Mouse (Mus musculus) liver, embryonic 15.5 days (tissue): ENCODE measurements around the gene Rdh12. TPM values are rescaled to one million over a fixed set of nuclear protein-coding genes. Genes with fewer than 3 reads are reported as not detected.
A peak's percentile ranks its signal among the peaks of the same experiment; 100 is the strongest.
"Not testable (repeated sequence)": the region's sequence is repeated elsewhere in the genome, so short reads cannot be mapped to it uniquely, and the experiment has no call there.

ENCODE experiments used
- ATAC-seq: fragments of 200-750 bp; cut with Nextera tagmentation; 2 replicates; pipeline ENCODE4 v1.8.0; 2017; ENCODE audit warnings: moderate number of reproducible peaks, mild to moderate bottlenecking, moderate library complexity; ENCODE audit not compliant: insufficient read depth
- H3K27ac ChIP-seq: fragments of 300-500 bp; sonication (generic); replicated peaks from 2 replicates; pipeline ENCODE4 v1.5.1; 2015; ENCODE audit warnings: mild to moderate bottlenecking, inconsistent platforms
- H3K27me3 ChIP-seq: fragments of 300-500 bp; sonication (generic); 2 replicates; pipeline ENCODE4 v1.6.1; 2015; ENCODE audit warnings: mild to moderate bottlenecking, inconsistent platforms
- H3K36me3 ChIP-seq: fragments of 300-500 bp; sonication (generic); replicated peaks from 2 replicates; pipeline ENCODE4 v1.6.1; 2015; ENCODE audit warnings: moderate library complexity, mild to moderate bottlenecking, inconsistent platforms
- H3K4me1 ChIP-seq: fragments of 300-500 bp; sonication (generic); replicated peaks from 2 replicates; pipeline ENCODE4 v1.6.1; 2015; ENCODE audit warnings: inconsistent platforms
- H3K4me2 ChIP-seq: fragments of 300-500 bp; sonication (generic); 2 replicates; pipeline ENCODE4 v1.6.1; 2015; ENCODE audit warnings: moderate library complexity, mild to moderate bottlenecking, inconsistent platforms
- H3K4me3 ChIP-seq: fragments of 300-500 bp; sonication (generic); replicated peaks from 2 replicates; pipeline ENCODE4 v1.5.1; 2015; ENCODE audit warnings: mild to moderate bottlenecking, inconsistent platforms
- H3K9ac ChIP-seq: fragments of 300-500 bp; sonication (generic); 2 replicates; pipeline ENCODE4 v1.6.1; 2015; ENCODE audit warnings: moderate library complexity, mild to moderate bottlenecking, inconsistent platforms
- H3K9me3 ChIP-seq: fragments of 300-500 bp; sonication (generic); replicated peaks from 2 replicates; pipeline ENCODE4 v1.6.1; 2016; ENCODE audit warnings: inconsistent platforms
- WGBS: fragments of 180-500 bp; shearing (Covaris S2); methylation state at CpG from one replicate; pipeline ENCODE4 v1.1.7; 2015; ENCODE audit warnings: mixed read lengths; ENCODE audit not compliant: insufficient replicate concordance; 5-methylcytosine and 5-hydroxymethylcytosine counted together
- polyA plus RNA-seq: library from polyadenylated mRNA; unstranded; fragments of >200 nt; fragmentation: Nextera tagmentation; extraction: Ambion mirVana; gene quantifications from 2 replicates; pipeline ENCODE4 v1.2.1, GENCODE M21; 2015

Gene Rdh12
- polyA plus RNA-seq: 1.3 and 1.4 TPM in 2 replicates

DNA sequence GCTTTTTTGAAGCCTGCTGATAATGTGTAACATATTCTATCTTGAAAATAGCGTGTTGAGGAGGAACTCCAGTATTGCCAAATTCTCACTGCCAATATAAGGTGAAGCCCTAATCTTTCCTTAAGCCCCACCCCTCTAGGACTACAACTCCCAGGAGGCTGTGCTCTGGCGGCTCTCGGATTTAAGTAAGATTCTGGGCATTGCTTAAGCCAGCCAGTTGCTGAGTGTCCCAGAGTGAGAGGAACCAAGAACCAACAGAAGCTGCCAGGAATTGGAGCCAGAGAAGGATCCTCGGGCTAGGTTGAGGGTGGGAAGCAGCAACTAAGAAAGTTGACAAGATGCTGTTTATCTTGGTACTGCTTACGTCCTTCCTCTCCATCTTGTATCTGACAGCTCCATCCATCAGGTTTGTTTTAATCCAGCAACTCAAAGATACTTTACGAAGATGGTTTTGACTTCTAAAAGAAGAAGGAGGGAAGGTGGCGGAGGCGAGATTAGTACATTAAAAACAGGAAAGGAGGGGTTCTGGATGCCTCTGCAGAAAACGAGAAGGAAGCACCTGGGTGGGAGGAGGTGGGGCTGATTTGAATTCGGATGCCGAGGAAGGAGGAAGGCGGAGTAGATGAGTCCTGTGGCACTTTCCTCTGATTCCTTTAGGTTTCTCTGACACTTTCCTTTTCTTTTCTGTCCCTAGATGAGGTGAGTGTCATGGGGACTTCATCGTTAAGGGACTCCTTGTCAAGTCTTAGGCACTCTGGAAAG, at the start of gene Rdh12:
Rdh12 (plus strand) TSS at position 212 of the 762 bp plus-strand sequence.
- 0 out of 2 replicates have a peak, but pooled peaks cover 6% of the 10 kb centered on the region for H3K4me1 ChIP-seq
- H3K36me3 ChIP-seq: no peaks in the 10 kb centered on the region
- 3% methylated on average over 13 of the region's 13 CpGs for WGBS
- no peak within 1 kb of the TSS for H3K9ac ChIP-seq
- no peak within 1 kb of the TSS for H3K27ac ChIP-seq
- no peak for ATAC-seq
- H3K27me3 ChIP-seq: no peaks in the 10 kb centered on the region
- H3K9me3 ChIP-seq: no peaks in the 10 kb centered on the region
- H3K4me3 ChIP-seq: peak within 1 kb of the TSS; percentile 30
- peak within 1 kb of the TSS; percentile 49 for H3K4me2 ChIP-seq

DNA sequence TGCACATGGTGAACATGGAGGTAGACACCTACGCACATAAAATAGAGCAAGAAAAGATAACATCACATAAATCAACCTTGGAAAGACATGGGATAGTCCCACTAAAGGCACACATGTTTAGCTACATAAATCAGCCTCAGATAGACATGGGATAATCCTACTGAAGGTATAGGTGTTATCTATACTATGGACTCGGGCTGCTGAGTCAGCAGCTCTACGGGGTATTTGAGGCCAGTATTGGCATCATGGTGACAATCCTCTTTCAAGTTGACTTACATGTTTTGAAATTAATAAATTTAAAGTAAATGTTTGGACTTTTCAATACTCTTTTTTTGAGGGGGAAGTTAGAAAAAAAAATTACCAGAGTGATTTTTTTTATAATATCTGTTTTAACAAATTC, 45.8 kb upstream of the Rdh12 start:
- H3K9me3 ChIP-seq: no peaks in the 10 kb centered on the region
- no peak overlapping the region for H3K4me3 ChIP-seq
- H3K27ac ChIP-seq: no peak overlapping the region
- no peaks in the 10 kb centered on the region for H3K4me1 ChIP-seq
- H3K27me3 ChIP-seq: no peaks in the 10 kb centered on the region
- H3K4me2 ChIP-seq: no peak overlapping the region
- H3K9ac ChIP-seq: no peak overlapping the region
- 72% methylated on average over 3 of the region's 3 CpGs for WGBS
- H3K36me3 ChIP-seq: peaks cover 71% of the 10 kb centered on the region
- ATAC-seq: no peak

- H3K4me1 ChIP-seq: peaks cover 25% of the 10 kb centered on the region
- H3K36me3 ChIP-seq: peaks cover 17% of the 10 kb centered on the region
- ATAC-seq: no peak
- no peak overlapping the region for H3K4me2 ChIP-seq
- no peaks in the 10 kb centered on the region for H3K27me3 ChIP-seq
- H3K9me3 ChIP-seq: no peaks in the 10 kb centered on the region
- H3K27ac ChIP-seq: no peak overlapping the region
- no peak overlapping the region for H3K4me3 ChIP-seq
- H3K9ac ChIP-seq: no peak overlapping the region
These were observed 39.5 kb upstream of the Rdh12 start for GRCm38 (mm10) chr12:79169173-79169572.

DNA sequence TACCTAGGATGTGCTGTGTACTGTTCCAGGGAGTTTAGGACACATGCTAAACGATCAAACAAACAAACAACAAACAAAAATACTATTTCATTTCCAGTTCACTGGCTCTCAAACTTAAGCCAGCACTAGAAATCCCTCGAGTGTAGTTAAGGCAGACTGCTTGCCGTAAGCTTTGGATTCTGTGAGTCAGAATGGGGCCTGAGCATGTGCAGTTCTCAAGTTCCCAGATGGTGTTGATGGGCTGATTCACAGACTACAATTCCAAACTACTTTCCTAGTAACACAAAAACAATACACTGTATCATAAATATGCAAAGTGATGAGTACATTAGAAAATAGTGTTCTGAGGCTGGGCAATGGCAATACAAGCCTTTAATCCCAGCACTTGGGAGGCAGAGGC, 38.3 kb upstream of the Rdh12 start:
- WGBS: 72% methylated on average over 3 of the region's 3 CpGs
- Histone ChIP-seq H3K27me3 (no peaks in the 10 kb centered on the region), H3K36me3 (peaks cover 16% of the 10 kb centered on the region), H3K4me2 (no peak overlapping the region), H3K4me1 (peaks cover 30% of the 10 kb centered on the region), H3K9me3 (no peaks in the 10 kb centered on the region), H3K4me3 (no peak overlapping the region), H3K9ac (no peak overlapping the region), H3K27ac (no peak overlapping the region)
- no peak for ATAC-seq

DNA sequence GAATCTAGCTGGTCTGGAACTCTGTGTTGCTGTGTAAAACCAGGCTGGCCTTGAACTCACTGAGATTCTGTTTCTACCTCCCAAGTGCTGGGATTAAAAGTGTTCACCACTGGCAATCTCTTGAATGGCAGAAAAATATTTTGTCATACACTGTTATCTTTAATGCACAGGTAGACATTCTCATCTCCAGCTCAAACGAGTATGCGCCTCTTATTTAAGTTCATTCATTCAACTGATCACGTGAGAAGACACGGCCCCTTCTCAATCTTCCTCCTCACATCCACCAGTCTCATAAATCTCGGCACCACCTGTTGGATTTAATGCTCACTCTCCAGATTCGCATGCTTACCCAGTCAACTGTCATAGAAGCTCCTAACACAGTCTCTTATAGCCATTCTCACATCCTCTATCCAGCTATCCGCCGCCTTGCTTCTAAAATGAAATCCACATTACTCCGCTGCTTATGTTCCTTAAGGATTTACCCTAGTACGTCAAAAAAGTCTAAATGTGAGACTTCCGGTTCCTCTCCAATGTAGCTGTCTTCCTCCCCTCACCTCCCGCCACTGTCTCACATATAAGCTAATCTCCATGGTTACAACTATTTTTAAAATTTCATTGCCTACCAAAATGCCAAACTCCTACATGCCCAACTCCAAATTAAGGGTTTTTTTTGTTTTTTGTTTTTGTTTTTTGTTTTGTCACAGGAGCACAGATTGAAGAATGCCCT, 37.3 kb upstream of the Rdh12 start:
- H3K9ac ChIP-seq: peak overlapping the region; percentile 85
- no peaks in the 10 kb centered on the region for H3K27me3 ChIP-seq
- ATAC-seq: no peak
- H3K27ac ChIP-seq: peak overlapping the region; percentile 92; the same call in 1 of the 2 replicates
- H3K4me3 ChIP-seq: peak overlapping the region; percentile 98
- H3K36me3 ChIP-seq: peaks cover 20% of the 10 kb centered on the region
- no peaks in the 10 kb centered on the region for H3K9me3 ChIP-seq
- H3K4me1 ChIP-seq: peaks cover 30% of the 10 kb centered on the region
- WGBS: 28% methylated on average over 12 of the region's 12 CpGs
- H3K4me2 ChIP-seq: peak overlapping the region; percentile 83

GRCm38 (mm10) chr12:79172019-79172941, 36.4 kb upstream of the Rdh12 start, which contains the start of gene Vti1b:
TSS of gene Vti1b (minus strand) at chr12:79172667.
- Histone ChIP-seq H3K27me3 (no peaks in the 10 kb centered on the region), H3K4me3 (peak within 1 kb of the TSS; percentile 98), H3K9me3 (no peaks in the 10 kb centered on the region), H3K36me3 (peaks cover 29% of the 10 kb centered on the region), H3K4me2 (peak within 1 kb of the TSS; percentile 83), H3K27ac (peak within 1 kb of the TSS; percentile 92), H3K4me1 (peaks cover 30% of the 10 kb centered on the region), H3K9ac (peak within 1 kb of the TSS; percentile 85)
- ATAC-seq: peak; percentile 97
- WGBS: under 1% methylated on average over 73 of the region's 73 CpGs

DNA sequence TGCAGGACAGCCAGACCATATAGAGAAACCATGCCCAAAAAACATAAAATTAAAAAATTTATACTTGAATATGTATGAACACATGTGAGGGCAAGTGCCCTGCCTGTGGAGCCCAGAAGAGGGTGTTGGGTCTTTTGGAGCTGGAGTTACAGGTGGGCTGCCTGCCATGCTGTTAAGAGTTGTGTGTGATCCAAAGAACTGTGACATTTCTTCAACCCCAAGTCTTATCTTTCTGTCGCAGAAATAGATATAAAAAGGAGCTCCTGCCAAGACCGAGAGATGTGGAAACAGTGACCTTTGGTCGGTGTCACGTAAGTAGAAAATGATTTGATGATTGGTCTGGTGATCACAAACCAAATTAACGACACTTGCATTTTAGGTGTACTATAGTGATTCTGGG, 35.0 kb upstream of the Rdh12 start:
- ATAC-seq: no peak
- 0 out of 2 replicates have a peak overlapping the region, but pooled peaks have one; percentile 6 for H3K9ac ChIP-seq
- H3K4me3 ChIP-seq: no peak overlapping the region
- no peaks in the 10 kb centered on the region for H3K27me3 ChIP-seq
- H3K27ac ChIP-seq: peak overlapping the region; percentile 66
- H3K4me1 ChIP-seq: peaks cover 30% of the 10 kb centered on the region
- peak overlapping the region; percentile 46 for H3K4me2 ChIP-seq
- no peaks in the 10 kb centered on the region for H3K9me3 ChIP-seq
- 25% methylated on average over 5 of the region's 5 CpGs for WGBS
- peaks cover 34% of the 10 kb centered on the region for H3K36me3 ChIP-seq

DNA sequence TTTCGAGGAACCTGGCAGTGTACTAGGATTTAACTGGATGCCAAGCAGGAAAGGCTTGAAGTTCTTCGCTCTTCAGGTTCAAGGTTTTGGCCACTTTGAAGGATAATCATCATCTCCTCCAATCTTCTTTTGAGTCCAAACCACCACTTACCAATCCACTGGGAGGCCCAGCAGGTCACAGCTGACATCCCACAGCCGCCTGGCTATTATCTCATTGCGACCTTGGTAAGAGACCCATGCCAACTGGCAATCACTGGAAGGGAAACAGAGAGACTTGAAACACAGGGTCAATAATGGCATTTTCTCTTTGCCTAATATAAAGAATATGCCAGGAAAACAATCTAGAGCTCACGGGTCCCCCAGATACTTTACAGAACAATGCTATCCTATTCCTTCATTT, 32.7 kb upstream of the Rdh12 start:
- no peak for ATAC-seq
- Histone ChIP-seq H3K4me3 (no peak overlapping the region), H3K27ac (no peak overlapping the region), H3K36me3 (peaks cover 42% of the 10 kb centered on the region), H3K27me3 (no peaks in the 10 kb centered on the region), H3K4me1 (peaks cover 27% of the 10 kb centered on the region), H3K4me2 (no peak overlapping the region), H3K9me3 (no peaks in the 10 kb centered on the region), H3K9ac (no peak overlapping the region)
- 78% methylated on average over 5 of the region's 5 CpGs for WGBS

DNA sequence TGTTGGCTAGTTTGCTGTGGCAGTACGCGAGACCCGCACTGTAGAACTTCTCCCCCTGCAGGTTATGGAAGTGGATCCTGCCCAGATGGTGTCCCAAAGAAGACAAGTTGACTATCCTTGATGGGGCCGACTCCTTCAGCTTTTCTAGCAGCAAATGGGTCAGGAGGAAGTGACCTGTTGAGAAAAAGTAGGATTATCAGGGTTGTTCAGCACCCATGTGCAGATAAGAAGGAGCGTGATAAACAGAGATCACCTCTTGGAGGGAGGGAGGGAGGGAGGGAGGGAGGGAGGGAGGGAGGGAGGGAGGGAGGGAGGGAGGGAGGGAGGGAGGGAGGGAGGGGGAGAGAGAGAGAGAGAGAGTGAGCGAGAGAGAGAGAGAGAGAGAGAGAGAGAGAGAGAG, 23.6 kb upstream of the Rdh12 start:
- not testable (repeated sequence) for H3K9ac ChIP-seq, H3K9me3 ChIP-seq, H3K4me2 ChIP-seq, H3K27ac ChIP-seq, ATAC-seq, H3K4me3 ChIP-seq, H3K27me3 ChIP-seq
- Histone ChIP-seq H3K4me1 (peaks cover 12% of the 10 kb centered on the region), H3K36me3 (peaks cover 78% of the 10 kb centered on the region)
- 70% methylated on average over 5 of the region's 6 CpGs for WGBS

- peak; percentile 96 for ATAC-seq
- H3K9ac ChIP-seq: peak overlapping the region; percentile 66
- peak overlapping the region; percentile 76 for H3K27ac ChIP-seq
- H3K4me3 ChIP-seq: peak overlapping the region; percentile 68
- H3K27me3 ChIP-seq: no peaks in the 10 kb centered on the region
- peaks cover 24% of the 10 kb centered on the region for H3K36me3 ChIP-seq
- under 1% methylated on average over 18 of the region's 18 CpGs for WGBS
- H3K9me3 ChIP-seq: no peaks in the 10 kb centered on the region
- H3K4me2 ChIP-seq: peak overlapping the region; percentile 87
- H3K4me1 ChIP-seq: peaks cover 23% of the 10 kb centered on the region
These were observed 17.6 kb upstream of the Rdh12 start for GRCm38 (mm10) chr12:79190931-79191673.
